Mouse (Mus musculus): ENCODE measurements around the gene Commd7.

Commd7 gene

GRCm38 (mm10) chr2:153622449-153622848 is 10.1 kb downstream of the Commd7 start:
- no peak for DNase-seq (ENCODE audit: extremely low spot score, low read depth, low spot score)

DNA sequence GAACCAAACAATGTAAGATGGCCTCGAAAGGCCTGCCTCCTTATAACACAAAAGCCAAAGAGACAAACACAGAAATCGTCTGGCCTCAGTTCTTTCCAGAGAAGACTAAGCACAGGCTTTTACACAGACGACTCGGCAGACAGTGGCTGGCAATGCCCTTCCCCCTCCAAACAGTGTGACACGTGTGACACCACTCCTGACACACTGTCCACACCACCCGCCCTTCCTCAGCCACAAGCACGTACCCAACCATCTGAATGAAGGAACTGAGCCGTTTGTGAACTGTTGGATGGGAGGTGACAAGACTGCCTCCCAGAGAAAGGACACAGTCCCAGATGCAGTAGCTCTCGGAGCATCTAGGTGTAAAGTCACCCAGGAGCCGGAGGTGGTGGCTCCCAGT is 13.7 kb downstream of the Commd7 start:
- DNase-seq (ENCODE audit: extremely low spot score, low read depth, low spot score), result no peak

- no peak for DNase-seq (ENCODE audit: extremely low spot score, low read depth, low spot score)
Observed at GRCm38 (mm10) chr2:153618439-153618838, 14.1 kb downstream of the Commd7 start.

- DNase-seq (ENCODE audit: extremely low spot score, low read depth, low spot score), result no peak
Observed at GRCm38 (mm10) chr2:153616893-153617292, 15.7 kb downstream of the Commd7 start.

GRCm38 (mm10) chr2:153612594-153613281 is 19.8 kb downstream of the Commd7 start:
- no peak for DNase-seq (ENCODE audit: extremely low spot score, low read depth, low spot score)

DNA sequence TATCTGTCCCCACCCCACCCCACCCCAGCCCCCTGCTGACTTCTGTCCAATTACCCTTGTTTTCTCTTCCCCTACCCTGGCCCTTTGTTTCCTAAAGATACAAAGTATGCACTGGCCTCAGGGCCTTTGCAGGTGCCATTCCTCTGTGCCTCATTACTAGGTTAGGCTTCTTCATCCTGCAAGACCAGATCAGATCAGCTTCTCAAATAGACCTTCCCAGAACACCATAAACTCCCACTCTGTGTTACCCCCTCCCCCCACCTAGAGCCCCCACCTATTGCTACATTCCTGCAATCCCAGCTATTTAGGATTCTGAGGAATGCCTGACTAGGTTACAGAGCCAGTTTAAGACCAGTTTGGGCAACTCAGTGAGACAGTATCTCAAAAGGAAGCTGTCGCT is 20.8 kb downstream of the Commd7 start:
- DNase-seq (ENCODE audit: extremely low spot score, low read depth, low spot score), result no peak

GRCm38 (mm10) chr2:153611241-153611630 is 21.3 kb downstream of the Commd7 start:
- DNase-seq (ENCODE audit: extremely low spot score, low read depth, low spot score), result no peak

DNA sequence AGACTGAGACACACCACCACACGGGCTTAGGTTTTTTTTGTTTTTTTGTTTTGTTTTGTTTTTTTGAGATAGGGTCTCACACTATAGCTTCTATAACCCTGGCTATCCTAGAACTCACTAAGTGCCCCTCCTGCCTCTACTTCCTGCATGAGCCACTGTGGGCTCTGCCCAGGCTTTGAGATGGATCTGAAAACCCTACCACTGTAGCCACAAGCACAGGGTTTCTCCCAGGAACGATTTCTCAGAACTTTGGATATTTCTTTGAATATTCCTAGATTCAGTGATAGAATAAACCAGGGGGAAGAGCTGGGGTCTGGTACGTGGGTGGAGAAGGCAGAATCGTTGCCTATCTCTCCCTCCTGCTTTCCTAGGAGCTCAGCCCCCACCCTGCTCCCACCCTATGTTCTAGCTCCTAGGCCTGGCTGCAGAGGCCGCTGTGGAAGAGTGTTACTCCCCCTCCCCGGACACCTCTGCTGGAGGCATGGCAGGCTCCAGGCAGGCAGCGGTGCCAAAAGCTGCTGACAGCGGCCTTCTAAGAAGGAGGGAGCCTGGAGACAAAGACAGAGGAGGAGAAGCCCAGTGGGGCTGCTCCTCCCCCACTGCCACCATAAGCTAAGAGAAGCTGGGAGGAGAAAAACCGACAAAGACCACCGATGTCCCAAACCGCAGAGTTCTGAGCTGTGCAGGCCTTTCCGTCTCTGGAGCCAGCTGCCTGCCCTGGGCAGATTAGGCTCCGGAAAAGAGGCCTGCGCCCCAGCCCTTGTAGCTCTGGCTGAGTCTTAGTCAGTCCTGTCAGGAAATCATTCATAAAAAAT is 21.9 kb downstream of the Commd7 start:
- DNase-seq (ENCODE audit: extremely low spot score, low read depth, low spot score), result no peak

DNA sequence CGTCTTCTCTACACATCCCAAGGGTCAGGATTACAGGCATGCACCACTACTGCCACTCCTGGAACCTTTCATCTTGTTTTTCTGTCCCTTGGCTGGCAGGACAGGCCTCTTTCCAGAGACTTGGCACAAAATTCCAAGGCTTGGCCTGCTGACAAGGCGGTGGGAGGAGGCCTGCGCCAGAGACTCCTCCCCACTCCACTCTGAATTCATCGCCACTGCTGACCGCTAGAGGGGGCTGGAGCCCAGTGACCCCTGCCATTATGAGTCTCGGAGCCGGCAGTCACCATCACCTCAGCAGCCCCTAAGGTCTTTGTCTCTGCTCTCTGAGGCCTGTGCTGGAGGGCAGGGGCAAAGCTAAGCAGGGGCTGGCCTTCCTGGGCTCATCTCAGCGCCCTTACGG is 23.0 kb downstream of the Commd7 start:
- DNase-seq (ENCODE audit: extremely low spot score, low read depth, low spot score), result peak; percentile 57

- DNase-seq (ENCODE audit: extremely low spot score, low read depth, low spot score), result no peak
Observed at GRCm38 (mm10) chr2:153609058-153609457, 23.5 kb downstream of the Commd7 start.

- no peak for DNase-seq (ENCODE audit: extremely low spot score, low read depth, low spot score)
Observed at GRCm38 (mm10) chr2:153607870-153608515, 24.6 kb downstream of the Commd7 start.

- DNase-seq (ENCODE audit: extremely low spot score, low read depth, low spot score), result no peak
Observed at GRCm38 (mm10) chr2:153606421-153606820, 26.2 kb downstream of the Commd7 start.

DNA sequence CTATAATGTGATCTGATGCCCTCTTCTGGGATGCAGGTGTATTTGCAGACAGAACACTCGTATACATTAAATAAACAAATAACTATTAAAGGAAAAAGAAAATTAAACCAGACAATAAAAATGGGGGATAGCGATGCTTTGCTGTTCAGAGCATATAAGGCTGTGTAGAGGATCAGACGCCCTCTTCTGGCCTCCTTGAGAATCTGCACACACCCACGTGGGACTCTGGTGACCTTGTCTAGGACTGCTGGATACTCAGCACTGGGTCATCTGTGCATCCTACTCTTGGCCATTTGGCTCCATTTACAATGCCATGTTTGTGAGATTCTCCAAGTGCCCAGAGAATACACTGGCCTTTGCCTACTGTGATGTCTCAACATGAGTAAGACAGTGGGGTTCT is 28.9 kb downstream of the Commd7 start:
- no peak for DNase-seq (ENCODE audit: extremely low spot score, low read depth, low spot score)

GRCm38 (mm10) chr2:153600667-153601648 is 31.6 kb downstream of the Commd7 start:
- no peak for DNase-seq (ENCODE audit: extremely low spot score, low read depth, low spot score)

GRCm38 (mm10) chr2:153600021-153600666 is 32.4 kb downstream of the Commd7 start:
- DNase-seq (ENCODE audit: extremely low spot score, low read depth, low spot score), result no peak

- DNase-seq (ENCODE audit: extremely low spot score, low read depth, low spot score), result no peak
Observed at GRCm38 (mm10) chr2:153597626-153598025, 35.0 kb downstream of the Commd7 start.

- DNase-seq (ENCODE audit: extremely low spot score, low read depth, low spot score), result no peak
Observed at GRCm38 (mm10) chr2:153597014-153597413, 35.6 kb downstream of the Commd7 start.

DNA sequence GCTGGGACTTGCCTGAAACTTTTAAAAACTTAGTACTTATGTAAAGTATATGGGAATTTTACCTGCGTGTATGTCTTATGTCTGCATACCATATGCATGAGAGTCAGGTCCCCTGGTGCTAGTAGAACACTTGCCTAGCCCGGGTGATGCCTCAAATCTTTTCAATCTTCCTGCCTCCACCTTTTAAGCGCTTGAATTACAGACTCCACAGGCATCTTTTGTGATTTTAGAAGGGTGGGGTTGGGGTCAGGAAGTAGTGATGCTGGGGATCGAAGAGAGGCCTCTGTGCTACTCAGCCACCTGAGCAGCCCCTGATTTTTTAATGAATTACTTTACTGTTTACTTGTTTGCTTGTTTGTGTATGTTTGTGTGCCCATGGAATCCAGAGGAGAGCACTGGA is 37.6 kb downstream of the Commd7 start:
- no peak for DNase-seq (ENCODE audit: extremely low spot score, low read depth, low spot score)

DNA sequence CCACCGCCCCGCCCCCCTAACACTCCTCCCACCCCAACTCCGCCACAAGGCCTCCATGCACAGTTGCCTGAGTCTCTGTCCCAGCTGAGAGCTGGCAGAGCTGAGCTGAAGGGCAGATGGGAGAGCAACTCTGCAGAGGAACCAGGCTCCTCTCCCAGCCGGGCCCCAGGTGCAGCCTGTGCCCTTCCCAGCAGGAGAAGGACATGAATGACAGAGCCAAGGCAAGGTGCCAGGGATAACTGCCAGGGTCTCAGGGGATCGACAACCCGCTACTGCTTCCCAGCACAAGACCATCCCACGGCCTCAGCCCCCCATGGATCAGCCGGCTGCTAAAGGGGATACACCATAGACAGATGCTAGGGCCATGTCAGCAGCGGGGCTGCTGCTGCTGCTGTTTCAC is 39.4 kb downstream of the Commd7 start:
- DNase-seq (ENCODE audit: extremely low spot score, low read depth, low spot score), result no peak

Measured in hindlimb bud, embryonic 11.5 days (tissue).